Mouse (Mus musculus): ENCODE measurements around the gene Olfr545.
A peak's percentile ranks its signal among the peaks of the same experiment; 100 is the strongest.
"Not testable (repeated sequence)": the region's sequence is repeated elsewhere in the genome, so short reads cannot be mapped to it uniquely, and the experiment has no call there.

Gene Olfr545

GRCm38 (mm10) chr7:102499473-102499872 lies at the start of gene Olfr545:
TSS of gene Olfr545 (minus strand) at chr7:102499573.
- no peak for DNase-seq (ENCODE audit: low spot score)

- no peak for DNase-seq (ENCODE audit: low spot score)
Measured at GRCm38 (mm10) chr7:102541251-102541650, 41.9 kb upstream of the Olfr545 start.

- no peak for DNase-seq (ENCODE audit: low spot score)
Measured at GRCm38 (mm10) chr7:102540596-102540995, 41.2 kb upstream of the Olfr545 start, which contains the start of gene Olfr548-ps1. TSS of gene Olfr548-ps1 (plus strand) at chr7:102540896.

- DNase-seq (ENCODE audit: low spot score) = no peak
Measured at GRCm38 (mm10) chr7:102534449-102534848, 35.1 kb upstream of the Olfr545 start, which contains the start of gene Olfr547. TSS of gene Olfr547 (plus strand) at chr7:102534749.

GRCm38 (mm10) chr7:102529052-102529451 lies 29.7 kb upstream of the Olfr545 start:
- no peak for DNase-seq (ENCODE audit: low spot score)

GRCm38 (mm10) chr7:102517051-102517335 lies 17.6 kb upstream of the Olfr545 start:
- DNase-seq (ENCODE audit: low spot score) = no peak

GRCm38 (mm10) chr7:102516261-102517050 lies 17.1 kb upstream of the Olfr545 start:
- no peak for DNase-seq (ENCODE audit: low spot score)

- DNase-seq (ENCODE audit: low spot score) = no peak
Measured at GRCm38 (mm10) chr7:102514144-102514543, 14.8 kb upstream of the Olfr545 start.

GRCm38 (mm10) chr7:102512814-102513435 lies 13.6 kb upstream of the Olfr545 start:
- DNase-seq (ENCODE audit: low spot score) = peak; percentile 64

- DNase-seq (ENCODE audit: low spot score) = no peak
Measured at GRCm38 (mm10) chr7:102511927-102512326, 12.6 kb upstream of the Olfr545 start.

GRCm38 (mm10) chr7:102509726-102510125 lies 10.4 kb upstream of the Olfr545 start:
- no peak for DNase-seq (ENCODE audit: low spot score)

GRCm38 (mm10) chr7:102508666-102509065 lies 9.3 kb upstream of the Olfr545 start:
- DNase-seq (ENCODE audit: low spot score) = no peak

GRCm38 (mm10) chr7:102508066-102508465 lies 8.7 kb upstream of the Olfr545 start:
- no peak for DNase-seq (ENCODE audit: low spot score)

GRCm38 (mm10) chr7:102506848-102507247 lies 7.5 kb upstream of the Olfr545 start:
- peak; percentile 22 for DNase-seq (ENCODE audit: low spot score)

GRCm38 (mm10) chr7:102501986-102502385 lies 2.6 kb upstream of the Olfr545 start:
- no peak for DNase-seq (ENCODE audit: low spot score)

GRCm38 (mm10) chr7:102494416-102494815 lies 5.0 kb downstream of the Olfr545 start:
- not testable (repeated sequence) for DNase-seq (ENCODE audit: low spot score)

- DNase-seq (ENCODE audit: low spot score) = no peak
Measured at GRCm38 (mm10) chr7:102488161-102488560, 11.2 kb downstream of the Olfr545 start, which contains the start of gene Olfr544. TSS of gene Olfr544 (minus strand) at chr7:102488313.

GRCm38 (mm10) chr7:102486105-102486504 lies 13.3 kb downstream of the Olfr545 start:
- DNase-seq (ENCODE audit: low spot score) = no peak

GRCm38 (mm10) chr7:102484766-102485165 lies 14.6 kb downstream of the Olfr545 start:
- not testable (repeated sequence) for DNase-seq (ENCODE audit: low spot score)

GRCm38 (mm10) chr7:102483665-102484064 lies 15.7 kb downstream of the Olfr545 start:
- no peak for DNase-seq (ENCODE audit: low spot score)

GRCm38 (mm10) chr7:102481579-102481978 lies 17.8 kb downstream of the Olfr545 start, which contains the start of gene Olfr543:
TSS of gene Olfr543 (minus strand) at chr7:102481679.
- no peak for DNase-seq (ENCODE audit: low spot score)

GRCm38 (mm10) chr7:102480821-102481220 lies 18.6 kb downstream of the Olfr545 start:
- DNase-seq (ENCODE audit: low spot score) = no peak

- DNase-seq (ENCODE audit: low spot score) = no peak
Measured at GRCm38 (mm10) chr7:102479368-102480078, 19.9 kb downstream of the Olfr545 start.

Measured in spleen, adult 12 weeks (tissue).